Mouse (Mus musculus): ENCODE measurements around the gene Il12b. TPM values are rescaled to one million over a fixed set of nuclear protein-coding genes. Genes with fewer than 3 reads are reported as not detected.

Il12b gene
- polyA plus RNA-seq, 1 experiment from 2014 or later = not detected

- H3K9ac ChIP-seq (ENCODE audit: low read depth, low read length) = no peak overlapping the region
- 86% methylated on average over 4 of the region's 4 CpGs for WGBS
- no peak overlapping the region for H3K4me2 ChIP-seq (ENCODE audit: low read length)
- H3K4me3 ChIP-seq (ENCODE audit: low read depth, low read length) = no peak overlapping the region
- no peak overlapping the region for H3K27ac ChIP-seq (ENCODE audit: low read length)
- ATAC-seq = no peak
- no peaks in the 10 kb centered on the region for H3K36me3 ChIP-seq (ENCODE audit: control insufficient read depth, insufficient read depth, low read length)
- peaks cover 7% of the 10 kb centered on the region; the same call in 1 of the 2 replicates for H3K4me1 ChIP-seq (ENCODE audit: control insufficient read depth, insufficient read depth, low read length)
- no peaks in the 10 kb centered on the region for H3K27me3 ChIP-seq (ENCODE audit: control insufficient read depth, insufficient read depth, low read depth, low read length)
- no peaks in the 10 kb centered on the region for H3K9me3 ChIP-seq (replicated peaks; ENCODE audit: control insufficient read depth, low read length, poor library complexity, severe bottlenecking)
Measured at GRCm38 (mm10) chr11:44405113-44405512, 5.2 kb downstream of the Il12b start.

- peak; percentile 56 for ATAC-seq
- 10% methylated on average over 1 of the region's 1 CpGs for WGBS
Measured at GRCm38 (mm10) chr11:44405961-44406360, 6.1 kb downstream of the Il12b start.

GRCm38 (mm10) chr11:44406457-44406856 lies 6.6 kb downstream of the Il12b start:
- H3K27ac ChIP-seq (ENCODE audit: low read length) = no peak overlapping the region
- H3K27me3 ChIP-seq (ENCODE audit: control insufficient read depth, insufficient read depth, low read depth, low read length) = no peaks in the 10 kb centered on the region
- ATAC-seq = no peak
- H3K9me3 ChIP-seq (replicated peaks; ENCODE audit: control insufficient read depth, low read length, poor library complexity, severe bottlenecking) = no peaks in the 10 kb centered on the region
- H3K4me2 ChIP-seq (ENCODE audit: low read length) = no peak overlapping the region
- H3K36me3 ChIP-seq (ENCODE audit: control insufficient read depth, insufficient read depth, low read length) = no peaks in the 10 kb centered on the region
- H3K4me1 ChIP-seq (ENCODE audit: control insufficient read depth, insufficient read depth, low read length) = peaks cover 7% of the 10 kb centered on the region; the same call in 1 of the 2 replicates
- no peak overlapping the region for H3K9ac ChIP-seq (ENCODE audit: low read depth, low read length)
- 53% methylated on average over 5 of the region's 5 CpGs for WGBS
- no peak overlapping the region for H3K4me3 ChIP-seq (ENCODE audit: low read depth, low read length)

More at GRCm38 (mm10) chr11:44405961-44406360, 6.1 kb downstream of the Il12b start:
- Histone ChIP-seq H3K27me3 (ENCODE audit: control insufficient read depth, insufficient read depth, low read depth, low read length) (no peaks in the 10 kb centered on the region), H3K9ac (ENCODE audit: low read depth, low read length) (no peak overlapping the region), H3K9me3 (replicated peaks; ENCODE audit: control insufficient read depth, low read length, poor library complexity, severe bottlenecking) (no peaks in the 10 kb centered on the region), H3K4me2 (ENCODE audit: low read length) (no peak overlapping the region), H3K27ac (ENCODE audit: low read length) (no peak overlapping the region), H3K36me3 (ENCODE audit: control insufficient read depth, insufficient read depth, low read length) (no peaks in the 10 kb centered on the region), H3K4me1 (ENCODE audit: control insufficient read depth, insufficient read depth, low read length) (peaks cover 7% of the 10 kb centered on the region; the same call in 1 of the 2 replicates), H3K4me3 (ENCODE audit: low read depth, low read length) (no peak overlapping the region)

- H3K27ac ChIP-seq (ENCODE audit: low read length) = no peak overlapping the region
- H3K4me1 ChIP-seq (ENCODE audit: control insufficient read depth, insufficient read depth, low read length) = peaks cover 7% of the 10 kb centered on the region; the same call in 1 of the 2 replicates
- H3K4me3 ChIP-seq (ENCODE audit: low read depth, low read length) = no peak overlapping the region
- no peak overlapping the region for H3K4me2 ChIP-seq (ENCODE audit: low read length)
- 8% methylated on average over 5 of the region's 5 CpGs for WGBS
- no peaks in the 10 kb centered on the region for H3K27me3 ChIP-seq (ENCODE audit: control insufficient read depth, insufficient read depth, low read depth, low read length)
- H3K9ac ChIP-seq (ENCODE audit: low read depth, low read length) = no peak overlapping the region
- H3K9me3 ChIP-seq (replicated peaks; ENCODE audit: control insufficient read depth, low read length, poor library complexity, severe bottlenecking) = no peaks in the 10 kb centered on the region
- no peaks in the 10 kb centered on the region for H3K36me3 ChIP-seq (ENCODE audit: control insufficient read depth, insufficient read depth, low read length)
- no peak for ATAC-seq
Measured at GRCm38 (mm10) chr11:44408626-44409025, 8.8 kb downstream of the Il12b start.

- WGBS = 65% methylated on average over 3 of the region's 3 CpGs
- no peak for ATAC-seq
- Histone ChIP-seq H3K4me2 (ENCODE audit: low read length) (no peak overlapping the region), H3K27me3 (ENCODE audit: control insufficient read depth, insufficient read depth, low read depth, low read length) (no peaks in the 10 kb centered on the region), H3K27ac (ENCODE audit: low read length) (no peak overlapping the region), H3K9ac (ENCODE audit: low read depth, low read length) (no peak overlapping the region), H3K4me3 (ENCODE audit: low read depth, low read length) (no peak overlapping the region), H3K36me3 (ENCODE audit: control insufficient read depth, insufficient read depth, low read length) (no peaks in the 10 kb centered on the region), H3K9me3 (replicated peaks; ENCODE audit: control insufficient read depth, low read length, poor library complexity, severe bottlenecking) (no peaks in the 10 kb centered on the region), H3K4me1 (ENCODE audit: control insufficient read depth, insufficient read depth, low read length) (peaks cover 7% of the 10 kb centered on the region; the same call in 1 of the 2 replicates)
Measured at GRCm38 (mm10) chr11:44410413-44410812, 10.6 kb downstream of the Il12b start.

GRCm38 (mm10) chr11:44412276-44412675 lies 12.4 kb downstream of the Il12b start:
- WGBS = 86% methylated on average over 8 of the region's 8 CpGs
- no peak overlapping the region for H3K27ac ChIP-seq (ENCODE audit: low read length)

GRCm38 (mm10) chr11:44413371-44413770 lies 13.5 kb downstream of the Il12b start:
- H3K36me3 ChIP-seq (ENCODE audit: control insufficient read depth, insufficient read depth, low read length) = no peaks in the 10 kb centered on the region
- H3K27ac ChIP-seq (ENCODE audit: low read length) = no peak overlapping the region
- no peak overlapping the region for H3K4me3 ChIP-seq (ENCODE audit: low read depth, low read length)
- H3K4me1 ChIP-seq (ENCODE audit: control insufficient read depth, insufficient read depth, low read length) = no peaks in the 10 kb centered on the region
- H3K9ac ChIP-seq (ENCODE audit: low read depth, low read length) = no peak overlapping the region
- WGBS = 57% methylated on average over 3 of the region's 3 CpGs
- no peak for ATAC-seq
- no peaks in the 10 kb centered on the region for H3K27me3 ChIP-seq (ENCODE audit: control insufficient read depth, insufficient read depth, low read depth, low read length)
- H3K9me3 ChIP-seq (replicated peaks; ENCODE audit: control insufficient read depth, low read length, poor library complexity, severe bottlenecking) = no peaks in the 10 kb centered on the region
- H3K4me2 ChIP-seq (ENCODE audit: low read length) = no peak overlapping the region

More at GRCm38 (mm10) chr11:44412276-44412675, 12.4 kb downstream of the Il12b start:
- Histone ChIP-seq H3K4me3 (ENCODE audit: low read depth, low read length) (no peak overlapping the region), H3K36me3 (ENCODE audit: control insufficient read depth, insufficient read depth, low read length) (no peaks in the 10 kb centered on the region), H3K4me1 (ENCODE audit: control insufficient read depth, insufficient read depth, low read length) (no peaks in the 10 kb centered on the region), H3K27me3 (ENCODE audit: control insufficient read depth, insufficient read depth, low read depth, low read length) (no peaks in the 10 kb centered on the region), H3K9ac (ENCODE audit: low read depth, low read length) (no peak overlapping the region), H3K4me2 (ENCODE audit: low read length) (no peak overlapping the region), H3K9me3 (replicated peaks; ENCODE audit: control insufficient read depth, low read length, poor library complexity, severe bottlenecking) (no peaks in the 10 kb centered on the region)
- no peak for ATAC-seq

GRCm38 (mm10) chr11:44414605-44415004 lies 14.7 kb downstream of the Il12b start:
- H3K4me1 ChIP-seq (ENCODE audit: control insufficient read depth, insufficient read depth, low read length) = no peaks in the 10 kb centered on the region
- no peak overlapping the region for H3K9ac ChIP-seq (ENCODE audit: low read depth, low read length)
- H3K4me3 ChIP-seq (ENCODE audit: low read depth, low read length) = no peak overlapping the region
- H3K9me3 ChIP-seq (replicated peaks; ENCODE audit: control insufficient read depth, low read length, poor library complexity, severe bottlenecking) = no peaks in the 10 kb centered on the region
- WGBS = 75% methylated on average over 3 of the region's 3 CpGs
- ATAC-seq = no peak
- no peak overlapping the region for H3K27ac ChIP-seq (ENCODE audit: low read length)
- no peaks in the 10 kb centered on the region for H3K27me3 ChIP-seq (ENCODE audit: control insufficient read depth, insufficient read depth, low read depth, low read length)
- no peak overlapping the region for H3K4me2 ChIP-seq (ENCODE audit: low read length)
- no peaks in the 10 kb centered on the region for H3K36me3 ChIP-seq (ENCODE audit: control insufficient read depth, insufficient read depth, low read length)

- 86% methylated on average over 1 of the region's 1 CpGs for WGBS
- no peaks in the 10 kb centered on the region for H3K4me1 ChIP-seq (ENCODE audit: control insufficient read depth, insufficient read depth, low read length)
- H3K27me3 ChIP-seq (ENCODE audit: control insufficient read depth, insufficient read depth, low read depth, low read length) = no peaks in the 10 kb centered on the region
- ATAC-seq = no peak
- no peaks in the 10 kb centered on the region for H3K9me3 ChIP-seq (replicated peaks; ENCODE audit: control insufficient read depth, low read length, poor library complexity, severe bottlenecking)
- H3K27ac ChIP-seq (ENCODE audit: low read length) = no peak overlapping the region
- no peak overlapping the region for H3K4me3 ChIP-seq (ENCODE audit: low read depth, low read length)
- no peak overlapping the region for H3K4me2 ChIP-seq (ENCODE audit: low read length)
- H3K9ac ChIP-seq (ENCODE audit: low read depth, low read length) = no peak overlapping the region
- no peaks in the 10 kb centered on the region for H3K36me3 ChIP-seq (ENCODE audit: control insufficient read depth, insufficient read depth, low read length)
Measured at GRCm38 (mm10) chr11:44417403-44417802, 17.5 kb downstream of the Il12b start.
